Mouse (Mus musculus) left cerebral cortex, adult 2 months (tissue): ENCODE results near the gene Pnldc1. TPM values are rescaled to one million over a fixed set of nuclear protein-coding genes. Genes with fewer than 3 reads are reported as not detected.

ENCODE experiments used
- DNase-seq, 2 experiments: peaks; one replicate each; pipeline ENCODE4 v3.0.0; 2021 to 2022; ENCODE audit warnings: low spot score in 2 of 2, mixed read lengths in 1 of 2; ENCODE audit errors: extremely low spot score in 1 of 2
- H3K27ac ChIP-seq: fragments of 200-600 bp; 2 replicates; pipeline ENCODE4 v1.8.1; 2022
- H3K4me3 ChIP-seq: fragments of 200-600 bp; 2 replicates; pipeline ENCODE4 v1.8.1; 2022
- CTCF ChIP-seq: fragments of 200-600 bp; IDR thresholded peaks from 2 replicates; pipeline ENCODE4 v1.8.1; 2022; ENCODE audit warnings: antibody characterized with exemption, mild to moderate bottlenecking, moderate library complexity
- intact Hi-C: fragments of 180-260 bp; cut with DNase I; formaldehyde crosslinking; loops from one replicate; pipeline ENCODE4 v1.15.1; 2025
- microRNA-seq, 2 experiments: library from miRNA; unstranded; fragments of <30 nt; microRNA quantifications; one replicate each; pipeline ENCODE4 v1.2.0; 2021
- total RNA-seq, 2 experiments: library from RNA; stranded (reverse); gene quantifications; 2 replicates each; pipeline ENCODE4 v1.2.3; 2021

The Pnldc1 gene
- total RNA-seq, 2 experiments from 2014 or later: 2.8 to 4.0 TPM

DNA sequence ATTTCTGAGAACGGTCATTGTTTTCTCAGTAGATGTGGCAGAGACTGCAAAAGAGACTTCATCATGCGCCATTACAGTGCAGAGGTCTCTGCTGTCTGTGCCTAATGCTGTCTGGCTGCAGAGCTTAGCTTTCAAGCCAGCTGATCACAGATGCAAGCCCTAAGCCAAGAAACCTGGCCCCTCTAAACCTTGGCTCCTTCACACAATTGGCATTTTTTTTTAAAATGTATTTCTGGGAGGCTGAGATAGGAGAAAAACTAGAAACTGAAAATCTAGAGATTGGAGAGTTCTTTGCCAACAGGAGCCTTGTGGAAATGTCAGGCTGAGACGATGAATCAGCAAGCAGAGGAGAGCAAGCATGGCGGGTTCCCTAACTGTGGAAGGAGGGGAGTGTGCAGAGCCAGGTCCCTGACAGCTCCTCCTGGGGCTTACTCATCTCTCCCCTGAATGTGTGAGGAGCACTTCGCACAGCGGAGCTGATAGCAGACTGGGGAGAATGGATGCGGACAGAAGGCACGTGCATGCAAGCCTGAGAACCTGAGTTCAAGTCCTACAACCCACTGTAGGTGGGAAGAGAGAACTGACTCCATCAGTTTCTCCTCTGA, 60.1 kb downstream of the Pnldc1 start:
- DNase-seq: peak in 1 of 2 experiments; percentile 53
- no peak for TF ChIP-seq CTCF
- intact Hi-C loops: no loop called here
- H3K4me3 ChIP-seq: peak overlapping the region; percentile 21
- H3K27ac ChIP-seq: peak overlapping the region; percentile 76

DNA sequence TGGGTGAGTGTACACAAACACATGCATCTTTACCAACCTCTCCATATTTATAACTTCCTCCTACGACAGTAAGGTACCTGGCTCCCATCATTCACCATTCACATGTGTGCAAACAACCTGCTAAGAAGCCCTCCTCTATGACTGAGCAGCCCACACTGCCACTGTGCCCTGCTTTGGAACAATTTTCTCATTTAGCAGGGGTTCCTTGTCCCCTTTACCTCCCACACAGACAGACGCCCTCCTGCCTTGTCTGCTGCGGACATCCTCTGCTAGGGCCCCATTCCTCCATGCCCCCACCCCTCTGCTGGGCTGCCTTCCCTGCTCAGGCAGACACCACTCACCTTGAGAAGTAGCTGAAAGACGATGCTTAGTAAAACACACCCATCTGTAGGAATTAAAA, 62.3 kb downstream of the Pnldc1 start:
- Histone ChIP-seq H3K27ac (no peak overlapping the region), H3K4me3 (no peak overlapping the region)
- TF ChIP-seq CTCF: no peak
- intact Hi-C loops: no loop called here
- DNase-seq: no peak

DNA sequence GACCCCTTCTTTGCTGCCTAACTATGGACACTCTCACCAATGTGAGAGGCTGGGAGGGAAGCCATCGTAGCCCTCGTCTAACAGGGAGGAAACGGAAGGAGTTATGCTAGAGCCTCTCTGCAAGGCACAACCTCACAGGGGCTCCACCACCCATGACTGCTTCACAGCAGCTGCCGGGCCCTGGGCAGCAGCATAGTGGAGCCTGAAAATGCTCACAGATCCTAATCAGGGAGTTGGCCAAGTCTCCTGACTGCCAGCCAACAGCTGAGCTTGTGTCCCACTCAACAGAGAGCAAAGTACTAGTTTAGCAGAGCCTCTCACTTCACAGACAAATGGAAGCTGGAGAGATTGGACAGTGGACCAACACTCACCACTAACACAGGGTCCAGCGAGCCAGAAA, 63.6 kb downstream of the Pnldc1 start:
- no peak overlapping the region for H3K4me3 ChIP-seq
- H3K27ac ChIP-seq: peak overlapping the region; percentile 32
- intact Hi-C loops: no loop called here
- TF ChIP-seq CTCF: no peak
- peak in 1 of 2 experiments; percentile 54 for DNase-seq

DNA sequence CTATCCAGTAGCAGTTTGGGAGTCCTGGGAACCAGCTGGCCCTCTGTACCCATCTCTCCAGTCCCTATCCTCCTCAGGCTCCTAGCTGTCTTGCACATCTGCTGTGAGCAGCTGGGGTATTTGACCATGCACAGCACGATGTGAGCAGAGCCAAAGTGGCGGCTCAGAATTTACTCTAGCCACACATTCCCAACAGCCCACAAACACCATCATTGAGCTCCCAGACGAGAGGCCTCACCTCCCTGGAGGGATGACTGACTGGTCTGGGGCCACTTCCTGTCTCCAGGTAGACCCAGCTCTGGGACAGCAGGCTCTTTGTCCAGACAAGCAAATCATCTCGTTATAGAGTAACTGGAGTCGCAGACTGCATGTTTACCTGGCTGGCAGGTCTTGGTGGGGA, 64.2 kb downstream of the Pnldc1 start:
- no peak for TF ChIP-seq CTCF

DNA sequence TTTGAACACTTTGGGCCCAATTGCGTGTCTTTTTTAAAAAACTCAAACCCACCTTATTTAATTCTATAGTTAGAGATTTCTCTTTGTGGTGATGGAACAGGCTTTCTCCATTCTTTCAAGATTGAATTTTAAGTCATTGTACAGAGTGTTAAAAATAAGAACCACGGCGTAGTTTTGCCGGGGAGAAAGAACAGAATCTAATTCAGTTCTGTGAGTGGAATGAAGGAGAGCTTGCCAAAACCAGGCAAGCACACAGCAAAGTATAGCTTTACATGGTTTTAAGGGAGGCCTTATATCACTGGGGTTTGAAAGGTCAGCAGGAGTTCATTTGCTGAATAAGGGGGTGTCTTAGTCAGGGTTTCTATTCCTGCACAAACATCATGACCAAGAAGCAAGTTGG, 65.5 kb downstream of the Pnldc1 start:
- no peak for TF ChIP-seq CTCF
- Histone ChIP-seq H3K27ac (no peak overlapping the region; the same call in 1 of the 2 replicates), H3K4me3 (no peak overlapping the region)
- DNase-seq: peak in 1 of 2 experiments; percentile 13
- intact Hi-C loops: no loop called here

More for the DNA sequence above, 64.2 kb downstream of the Pnldc1 start:
- H3K27ac ChIP-seq: peak overlapping the region; percentile 32; the same call in 1 of the 2 replicates
- peak in 1 of 2 experiments; percentile 10 for DNase-seq
- intact Hi-C loops: no loop called here
- no peak overlapping the region for H3K4me3 ChIP-seq

DNA sequence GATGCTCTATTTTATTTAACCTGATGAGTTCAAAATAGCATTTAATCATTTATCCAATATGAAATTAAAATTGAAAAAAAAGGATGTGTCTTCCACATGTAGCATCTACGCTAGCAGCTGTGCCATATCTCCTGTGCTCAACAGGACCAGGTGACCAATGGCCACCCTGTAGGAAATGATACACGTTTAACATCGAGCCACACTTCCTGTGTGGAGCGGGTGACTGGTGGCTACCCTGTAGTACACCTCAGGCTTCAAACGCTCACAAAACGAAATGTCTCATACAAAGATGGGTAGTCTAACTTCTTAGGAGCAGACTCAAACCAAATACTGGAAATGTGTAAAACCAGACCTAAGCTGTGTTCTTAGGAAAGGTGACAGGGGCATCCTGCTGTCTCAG, 66.2 kb downstream of the Pnldc1 start:
- no peak for TF ChIP-seq CTCF
- Histone ChIP-seq H3K4me3 (no peak overlapping the region), H3K27ac (no peak overlapping the region)
- intact Hi-C loops: no loop called here
- no peak for DNase-seq

DNA sequence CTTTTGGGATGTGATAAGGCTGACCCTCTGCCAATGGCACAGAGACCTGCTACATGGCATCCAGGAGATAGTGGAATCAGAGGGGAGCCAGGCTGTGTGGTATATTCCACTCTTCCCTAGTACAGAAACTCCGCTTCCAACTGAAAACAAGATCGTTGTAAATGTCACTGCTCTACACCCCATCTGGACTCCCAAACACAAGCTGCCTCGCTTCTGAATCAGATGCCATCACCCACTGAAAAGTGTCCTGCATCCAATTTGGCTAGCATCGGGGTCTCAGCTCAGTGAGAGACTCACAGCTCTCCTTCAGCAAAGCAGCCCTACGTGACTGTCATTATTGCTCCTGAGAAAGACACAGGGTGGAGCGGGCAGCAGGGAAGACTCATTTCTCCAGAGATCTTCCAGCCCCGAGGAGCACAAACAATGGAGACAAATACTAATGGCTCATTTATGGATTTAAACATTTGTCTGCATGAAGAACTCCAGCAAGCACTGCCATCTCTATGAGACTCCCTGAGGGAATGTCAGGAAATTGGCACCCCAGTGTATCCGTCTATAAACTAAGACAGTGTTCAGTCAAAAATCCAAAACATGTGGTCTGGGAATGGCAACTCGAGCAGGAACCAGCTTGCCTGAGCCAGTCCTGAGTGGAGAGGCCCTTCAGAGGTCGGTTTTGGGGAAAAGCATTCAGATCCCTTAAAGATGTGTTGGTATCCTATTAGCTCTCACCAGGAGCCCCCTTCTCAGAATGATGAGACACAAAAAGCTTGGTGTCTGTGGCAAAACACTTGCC, 70.4 kb downstream of the Pnldc1 start:
- Histone ChIP-seq H3K27ac (peak overlapping the region; percentile 42; the same call in 1 of the 2 replicates), H3K4me3 (no peak overlapping the region)
- intact Hi-C loops: no loop called here
- TF ChIP-seq CTCF: no peak
- DNase-seq: peak; percentile 26 to 48

Small RNA genes lying within 50 kb of the gene (microRNA-seq; reads per million reads assigned to microRNA genes)
- gene Gm24085: 0 reads per million in 2 experiments

Other genes starting within 250 kb of the Pnldc1 start
- under 1 TPM; 0.61 to 0.96 TPM for gene Slc22a1, start 234.4 kb downstream of the Pnldc1 start, total RNA-seq
- gene Igf2r, start 140.6 kb downstream of the Pnldc1 start, total RNA-seq: 10 to 100 TPM; 29.1 to 29.3 TPM
- 10 to 100 TPM; 36.8 to 42.2 TPM for gene Mas1, start 42.1 kb downstream of the Pnldc1 start, total RNA-seq
- gene Mrgprh, start 34.2 kb downstream of the Pnldc1 start, total RNA-seq: not detected
- 100 to 1,000 TPM; 193 to 195 TPM for gene Tcp1, start 5.5 kb upstream of the Pnldc1 start, total RNA-seq
- 10 to 100 TPM; 56.1 to 60.5 TPM for gene Mrpl18, start 6.1 kb upstream of the Pnldc1 start, total RNA-seq
- gene Acat3, start 30.4 kb upstream of the Pnldc1 start, total RNA-seq: 1 to 10 TPM; 5.0 TPM
- gene Acat2, start 50.5 kb upstream of the Pnldc1 start, total RNA-seq: 10 to 100 TPM; 53.4 to 55.6 TPM
- gene Wtap, start 83.9 kb upstream of the Pnldc1 start, total RNA-seq: 10 to 100 TPM; 52.7 to 54.2 TPM
- 100 to 1,000 TPM; 267 to 273 TPM for gene Sod2, start 96.6 kb upstream of the Pnldc1 start, total RNA-seq
- gene Gpr31b, start 142.1 kb upstream of the Pnldc1 start, total RNA-seq: not detected
- 1 to 10 TPM in 1 of 2 experiments, under 1 TPM in 1; 0.61 to 1.4 TPM for gene Tcp10b, start 150.9 kb upstream of the Pnldc1 start, total RNA-seq
- gene Unc93a, start 221.6 kb upstream of the Pnldc1 start, total RNA-seq: under 1 TPM in 1 of 2 experiments, not detected in 1; 0.16 TPM